Mouse (Mus musculus) forebrain, embryonic 15.5 days (tissue): Measurements from ENCODE around the gene Snrpa1. TPM values are rescaled to one million over a fixed set of nuclear protein-coding genes. Genes with fewer than 3 reads are reported as not detected.
"Not testable (repeated sequence)": the region's sequence is repeated elsewhere in the genome, so short reads cannot be mapped to it uniquely, and the experiment has no call there.

Experiments used
- ATAC-seq: fragments of 200-750 bp; cut with Nextera tagmentation; replicated peaks from 2 replicates; pipeline ENCODE4 v1.8.0; 2017; ENCODE audit warnings: mild to moderate bottlenecking, moderate TSS enrichment, moderate library complexity
- H3K27ac ChIP-seq: fragments of 300-500 bp; sonication (generic); replicated peaks from 2 replicates; pipeline ENCODE4 v1.5.1; 2015; ENCODE audit warnings: mild to moderate bottlenecking, inconsistent platforms
- H3K27me3 ChIP-seq: fragments of 300-500 bp; sonication (generic); 2 replicates; pipeline ENCODE4 v1.6.1; 2015; ENCODE audit warnings: inconsistent platforms
- H3K36me3 ChIP-seq: fragments of 300-500 bp; sonication (generic); 2 replicates; pipeline ENCODE4 v1.6.1; 2015; ENCODE audit warnings: mild to moderate bottlenecking, inconsistent platforms
- H3K4me1 ChIP-seq: fragments of 300-500 bp; sonication (generic); 2 replicates; pipeline ENCODE4 v1.6.1; 2015; ENCODE audit warnings: inconsistent platforms
- H3K4me2 ChIP-seq: fragments of 300-500 bp; sonication (generic); replicated peaks from 2 replicates; pipeline ENCODE4 v1.6.1; 2015; ENCODE audit warnings: mild to moderate bottlenecking, inconsistent platforms
- H3K4me3 ChIP-seq: fragments of 300-500 bp; sonication (generic); 2 replicates; pipeline ENCODE4 v1.5.1; 2015; ENCODE audit warnings: mild to moderate bottlenecking, inconsistent platforms
- H3K9ac ChIP-seq: fragments of 300-500 bp; sonication (generic); replicated peaks from 2 replicates; pipeline ENCODE4 v1.6.1; 2015; ENCODE audit warnings: mild to moderate bottlenecking, inconsistent platforms
- H3K9me3 ChIP-seq: fragments of 300-500 bp; sonication (generic); 2 replicates; pipeline ENCODE4 v1.6.1; 2016; ENCODE audit warnings: inconsistent platforms
- WGBS: fragments of 180-500 bp; shearing (Covaris S2); methylation state at CpG from one replicate; pipeline ENCODE4 v1.1.7; 2015; ENCODE audit warnings: mixed read lengths; 5-methylcytosine and 5-hydroxymethylcytosine counted together
- polyA plus RNA-seq: library from polyadenylated mRNA; unstranded; fragments of >200 nt; fragmentation: Nextera tagmentation; extraction: Ambion mirVana; gene quantifications from 2 replicates; pipeline ENCODE4 v1.2.1, GENCODE M21; 2015

The Snrpa1 gene
- polyA plus RNA-seq, 1 experiment from 2014 or later, result 147 TPM

GRCm38 (mm10) chr7:66046921-66047918 lies 11.6 kb upstream of the Snrpa1 start:
- Histone ChIP-seq H3K9ac (no peak overlapping the region), H3K27ac (no peak overlapping the region), H3K4me2 (no peak overlapping the region), H3K36me3 (no peaks in the 10 kb centered on the region), H3K4me1 (peaks cover 16% of the 10 kb centered on the region), H3K9me3 (no peaks in the 10 kb centered on the region), H3K4me3 (no peak overlapping the region), H3K27me3 (no peaks in the 10 kb centered on the region)
- WGBS, result 56% methylated on average over 17 of the region's 17 CpGs
- ATAC-seq, result no peak

GRCm38 (mm10) chr7:66047975-66048374 lies 10.8 kb upstream of the Snrpa1 start:
- WGBS, result 73% methylated on average over 4 of the region's 4 CpGs
- Histone ChIP-seq H3K4me2 (no peak overlapping the region), H3K27me3 (no peaks in the 10 kb centered on the region), H3K9ac (no peak overlapping the region), H3K4me1 (peaks cover 16% of the 10 kb centered on the region), H3K27ac (no peak overlapping the region), H3K9me3 (no peaks in the 10 kb centered on the region), H3K36me3 (no peaks in the 10 kb centered on the region), H3K4me3 (no peak overlapping the region)
- no peak for ATAC-seq

- peaks cover 12% of the 10 kb centered on the region for H3K4me1 ChIP-seq
- no peak overlapping the region for H3K9ac ChIP-seq
- no peaks in the 10 kb centered on the region for H3K36me3 ChIP-seq
- no peak for ATAC-seq
- H3K4me3 ChIP-seq, result no peak overlapping the region
- H3K9me3 ChIP-seq, result no peaks in the 10 kb centered on the region
- H3K4me2 ChIP-seq, result no peak overlapping the region
- no peaks in the 10 kb centered on the region for H3K27me3 ChIP-seq
- WGBS, result 77% methylated on average over 12 of the region's 12 CpGs
- no peak overlapping the region for H3K27ac ChIP-seq
Observed at GRCm38 (mm10) chr7:66048446-66049230, 10.2 kb upstream of the Snrpa1 start.

GRCm38 (mm10) chr7:66053946-66054483 lies 4.8 kb upstream of the Snrpa1 start:
- Histone ChIP-seq H3K4me1 (no peaks in the 10 kb centered on the region), H3K27me3 (no peaks in the 10 kb centered on the region), H3K9ac (no peak overlapping the region), H3K4me3 (no peak overlapping the region), H3K36me3 (no peaks in the 10 kb centered on the region), H3K4me2 (no peak overlapping the region), H3K27ac (no peak overlapping the region), H3K9me3 (no peaks in the 10 kb centered on the region)
- WGBS, result 87% methylated on average over 4 of the region's 4 CpGs
- no peak for ATAC-seq

- ATAC-seq, H3K9me3 ChIP-seq, H3K4me1 ChIP-seq, H3K36me3 ChIP-seq, H3K4me2 ChIP-seq, H3K27ac ChIP-seq, H3K9ac ChIP-seq, H3K27me3 ChIP-seq, H3K4me3 ChIP-seq: not testable (repeated sequence)
- 6% methylated on average over 2 of the region's 2 CpGs for WGBS
Observed at GRCm38 (mm10) chr7:66055356-66055755, 3.4 kb upstream of the Snrpa1 start.

- peak overlapping the region; percentile 94 for H3K9ac ChIP-seq
- H3K4me1 ChIP-seq, result peaks cover 20% of the 10 kb centered on the region
- under 1% methylated on average over 64 of the region's 64 CpGs for WGBS
- H3K4me2 ChIP-seq, result peak overlapping the region; percentile 77
- H3K4me3 ChIP-seq, result peak overlapping the region; percentile 99
- H3K27me3 ChIP-seq, result no peaks in the 10 kb centered on the region
- H3K36me3 ChIP-seq, result peaks cover 20% of the 10 kb centered on the region
- H3K27ac ChIP-seq, result peak overlapping the region; percentile 82
- H3K9me3 ChIP-seq, result no peaks in the 10 kb centered on the region
- ATAC-seq, result peak; percentile 97
Observed at GRCm38 (mm10) chr7:66060066-66060956, 1.5 kb downstream of the Snrpa1 start.

GRCm38 (mm10) chr7:66061057-66061456 lies 2.3 kb downstream of the Snrpa1 start:
- peak overlapping the region; percentile 99 for H3K4me3 ChIP-seq
- H3K36me3 ChIP-seq, result peaks cover 25% of the 10 kb centered on the region
- no peaks in the 10 kb centered on the region for H3K27me3 ChIP-seq
- WGBS, result under 1% methylated on average over 14 of the region's 14 CpGs
- peak overlapping the region; percentile 94 for H3K9ac ChIP-seq
- H3K4me1 ChIP-seq, result peaks cover 20% of the 10 kb centered on the region
- H3K4me2 ChIP-seq, result peak overlapping the region; percentile 77
- no peak for ATAC-seq
- H3K27ac ChIP-seq, result no peak overlapping the region
- H3K9me3 ChIP-seq, result no peaks in the 10 kb centered on the region

- Histone ChIP-seq H3K4me3 (no peak overlapping the region), H3K27ac (peak overlapping the region; percentile 53), H3K27me3 (no peaks in the 10 kb centered on the region), H3K9ac (no peak overlapping the region), H3K4me1 (peaks cover 30% of the 10 kb centered on the region), H3K4me2 (no peak overlapping the region), H3K36me3 (peaks cover 48% of the 10 kb centered on the region), H3K9me3 (no peaks in the 10 kb centered on the region)
- 55% methylated on average over 2 of the region's 2 CpGs for WGBS
- no peak for ATAC-seq
Observed at GRCm38 (mm10) chr7:66076411-66076810, 17.6 kb downstream of the Snrpa1 start.

GRCm38 (mm10) chr7:66079364-66080230 lies 20.8 kb downstream of the Snrpa1 start, which contains the start of gene Selenos:
Gene Selenos (plus strand): TSS chr7:66079649.
- no peaks in the 10 kb centered on the region for H3K9me3 ChIP-seq
- peaks cover 43% of the 10 kb centered on the region for H3K36me3 ChIP-seq
- H3K4me3 ChIP-seq, result peak within 1 kb of the TSS; percentile 68
- H3K4me1 ChIP-seq, result peaks cover 30% of the 10 kb centered on the region
- H3K27ac ChIP-seq, result peak within 1 kb of the TSS; percentile 87
- peak; percentile 100 for ATAC-seq
- under 1% methylated on average over 65 of the region's 65 CpGs for WGBS
- peak within 1 kb of the TSS; percentile 80 for H3K4me2 ChIP-seq
- no peaks in the 10 kb centered on the region for H3K27me3 ChIP-seq
- H3K9ac ChIP-seq, result peak within 1 kb of the TSS; percentile 77

- WGBS, result 40% methylated on average over 5 of the region's 5 CpGs
- Histone ChIP-seq H3K27me3 (no peaks in the 10 kb centered on the region), H3K4me3 (peak overlapping the region; percentile 68), H3K9me3 (no peaks in the 10 kb centered on the region), H3K4me2 (peak overlapping the region; percentile 80), H3K9ac (peak overlapping the region; percentile 77), H3K27ac (peak overlapping the region; percentile 75; the same call in 1 of the 2 replicates), H3K36me3 (peaks cover 41% of the 10 kb centered on the region), H3K4me1 (peaks cover 30% of the 10 kb centered on the region)
- ATAC-seq, result no peak
Observed at GRCm38 (mm10) chr7:66080231-66080613, 21.4 kb downstream of the Snrpa1 start.
